Mouse (Mus musculus) bone marrow, adult 2 months (tissue): Measurements from ENCODE around the gene Rhox3e.
"Not testable (repeated sequence)": the region's sequence is repeated elsewhere in the genome, so short reads cannot be mapped to it uniquely, and the experiment has no call there.

Source experiments
- CTCF ChIP-seq: fragments of 200-500 bp; IDR thresholded peaks from 2 replicates; pipeline ENCODE4 v1.5.1; 2011; ENCODE audit warnings: low read length, control low read depth; ENCODE audit not compliant: control insufficient read depth, insufficient read depth
- POLR2A ChIP-seq: fragments of 200-500 bp; IDR thresholded peaks from 2 replicates; pipeline ENCODE4 v1.6.1; 2011; ENCODE audit warnings: low read depth, mild to moderate bottlenecking, control low read depth, low read length, borderline replicate concordance; ENCODE audit not compliant: control insufficient read depth

DNA sequence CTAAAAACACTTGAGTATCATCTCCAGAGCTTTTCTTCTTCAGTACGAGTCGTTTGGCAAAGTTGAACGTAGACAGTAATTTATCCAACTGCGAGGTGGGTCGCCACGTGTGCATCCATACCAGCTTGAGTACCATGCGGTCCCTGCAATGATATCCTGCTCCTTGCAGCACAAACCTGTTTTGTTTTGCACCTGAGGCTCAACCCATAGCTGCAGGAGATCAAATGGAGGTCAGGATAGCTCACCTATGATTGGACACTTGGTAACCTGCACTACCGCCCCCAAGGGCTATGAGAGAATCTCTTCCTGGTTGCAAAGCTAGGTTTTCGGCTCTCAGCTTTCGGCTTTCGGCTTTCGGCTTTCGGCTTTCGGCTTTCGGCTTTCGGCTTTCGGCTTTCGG, 15.3 kb downstream of the Rhox3e start, which contains the start of gene Rhox4e:
- not testable (repeated sequence) for TF ChIP-seq CTCF, POLR2A
